Mouse (Mus musculus) cerebellum, adult 9-11 months (tissue): ENCODE measurements around the gene Pnpla2.
"Not testable (repeated sequence)": the region's sequence is repeated elsewhere in the genome, so short reads cannot be mapped to it uniquely, and the experiment has no call there.

ENCODE experiments used
- DNase-seq: peaks from one replicate; pipeline ENCODE4 v3.0.0; 2022

Pnpla2 gene

GRCm38 (mm10) chr7:141432186-141432611, 22.8 kb upstream of the Pnpla2 start:
- DNase-seq, result peak; percentile 86

- DNase-seq, result peak; percentile 98
These were observed 22.1 kb upstream of the Pnpla2 start for GRCm38 (mm10) chr7:141432741-141433516.

- peak; percentile 84 for DNase-seq
These were observed 21.2 kb upstream of the Pnpla2 start for GRCm38 (mm10) chr7:141433517-141434400.

- peak; percentile 90 for DNase-seq
These were observed 20.5 kb upstream of the Pnpla2 start for GRCm38 (mm10) chr7:141434464-141434863.

GRCm38 (mm10) chr7:141435129-141435855, 19.7 kb upstream of the Pnpla2 start:
- DNase-seq, result peak; percentile 85

- no peak for DNase-seq
These were observed 19.0 kb upstream of the Pnpla2 start for GRCm38 (mm10) chr7:141435856-141436522.

GRCm38 (mm10) chr7:141436523-141436892, 18.5 kb upstream of the Pnpla2 start:
- peak; percentile 54 for DNase-seq

GRCm38 (mm10) chr7:141437178-141438120, 17.5 kb upstream of the Pnpla2 start, which contains the start of gene Slc25a22:
Slc25a22 (minus strand) TSS chr7:141437892.
- peak; percentile 90 for DNase-seq

- DNase-seq, result peak; percentile 94
These were observed 16.6 kb upstream of the Pnpla2 start for GRCm38 (mm10) chr7:141438201-141438968.

GRCm38 (mm10) chr7:141439140-141439679, 15.8 kb upstream of the Pnpla2 start:
- peak; percentile 65 for DNase-seq

- peak; percentile 72 for DNase-seq
These were observed 15.2 kb upstream of the Pnpla2 start for GRCm38 (mm10) chr7:141439811-141440210.

GRCm38 (mm10) chr7:141440613-141441012, 14.4 kb upstream of the Pnpla2 start:
- peak; percentile 85 for DNase-seq

GRCm38 (mm10) chr7:141441460-141441859, 13.5 kb upstream of the Pnpla2 start:
- DNase-seq, result peak; percentile 63

- DNase-seq, result no peak
These were observed 12.8 kb upstream of the Pnpla2 start for GRCm38 (mm10) chr7:141442199-141442598.

- peak; percentile 64 for DNase-seq
These were observed 11.7 kb upstream of the Pnpla2 start for GRCm38 (mm10) chr7:141443081-141443821.

- DNase-seq, result peak; percentile 47
These were observed 11.2 kb upstream of the Pnpla2 start, which contains the start of gene Pidd1 for GRCm38 (mm10) chr7:141443828-141444237. Pidd1 (minus strand) TSS chr7:141444025.

- DNase-seq, result not testable (repeated sequence)
These were observed 8.6 kb upstream of the Pnpla2 start for GRCm38 (mm10) chr7:141446374-141446773.

- peak; percentile 94 for DNase-seq
These were observed 7.6 kb upstream of the Pnpla2 start, which contains the start of gene Rplp2 for GRCm38 (mm10) chr7:141447110-141447991. Rplp2 (plus strand) TSS chr7:141447370.
